Mouse (Mus musculus) liver, embryonic 14.5 days (tissue): ENCODE results near the gene Snapc3.

Experiments
- CTCF ChIP-seq: IDR thresholded peaks from 2 replicates; pipeline ENCODE4 v1.5.1; 2016; ENCODE audit warnings: antibody characterized with exemption, low read depth, control low read depth
- EP300 ChIP-seq: IDR thresholded peaks from 2 replicates; pipeline ENCODE4 v1.6.1; 2016; ENCODE audit warnings: antibody characterized with exemption, low read depth

- TF ChIP-seq CTCF (no peak), EP300 (no peak)
Observed at GRCm38 (mm10) chr4:83460106-83460505, 42.6 kb downstream of the Snapc3 start.
